Mouse (Mus musculus): ENCODE measurements around the gene Zfp94. TPM values are rescaled to one million over a fixed set of nuclear protein-coding genes. Genes with fewer than 3 reads are reported as not detected.

Gene Zfp94
- polyA plus RNA-seq, 1 experiment from 2014 or later: 5.7 TPM

DNA sequence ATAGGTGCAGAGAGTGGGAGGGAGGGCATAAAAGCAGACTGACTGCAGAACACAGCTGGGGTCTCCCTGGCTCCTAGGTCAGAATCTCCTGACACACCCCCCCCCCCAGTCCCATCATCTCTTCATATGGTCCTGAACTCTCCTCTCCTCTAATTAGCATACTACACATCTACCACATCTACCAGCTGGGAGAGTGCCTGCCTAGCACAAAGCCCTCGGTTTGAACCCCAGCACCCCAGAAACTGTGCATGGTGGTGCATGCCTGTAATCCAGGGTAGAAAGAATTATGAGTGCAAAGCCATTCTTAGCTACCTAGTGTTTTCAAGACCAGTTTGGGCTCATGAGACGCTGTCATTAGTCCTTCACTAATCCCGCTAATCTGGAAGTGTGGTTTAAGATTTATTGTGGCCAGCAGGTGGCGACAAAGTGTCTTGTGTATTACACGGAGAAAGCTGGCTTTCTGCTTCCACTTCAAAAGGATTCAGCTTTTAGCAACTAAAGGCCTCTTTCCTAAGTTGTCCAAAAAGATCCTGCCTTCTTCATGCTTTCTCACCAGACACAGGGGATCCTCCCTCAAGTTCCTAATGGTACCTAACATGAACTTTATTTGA, 19.3 kb upstream of the Zfp94 start:
- no peak overlapping the region for H3K9ac ChIP-seq (replicated peaks; ENCODE audit: low read depth)
- DNase-seq (ENCODE audit: low spot score): peak; percentile 83
- H3K27me3 ChIP-seq (replicated peaks; ENCODE audit: insufficient read depth, low read length): no peaks in the 10 kb centered on the region; the same call in 1 of the 2 replicates
- H3K4me3 ChIP-seq (ENCODE audit: low read depth, low read length): no peak overlapping the region
- H3K27ac ChIP-seq (ENCODE audit: low read length): no peak overlapping the region
- TF ChIP-seq CTCF (IDR thresholded peaks at IDR 0.05) (peak; percentile 79), EP300 (IDR thresholded peaks at IDR 0.05) (no peak)
- H3K36me3 ChIP-seq (ENCODE audit: insufficient read depth, low read length): no peaks in the 10 kb centered on the region
- 6% methylated on average over 5 of the region's 5 CpGs for WGBS
- H3K4me1 ChIP-seq (ENCODE audit: insufficient read depth, low read depth, low read length): no peaks in the 10 kb centered on the region
- ATAC-seq: no peak
- H3K9me3 ChIP-seq (ENCODE audit: low read length): no peaks in the 10 kb centered on the region
- no peak overlapping the region for H3K4me2 ChIP-seq (replicated peaks; ENCODE audit: low read depth, low read length)

- H3K9me3 ChIP-seq (ENCODE audit: low read length): no peaks in the 10 kb centered on the region
- no peaks in the 10 kb centered on the region for H3K36me3 ChIP-seq (ENCODE audit: insufficient read depth, low read length)
- no peak for DNase-seq (ENCODE audit: low spot score)
- no peaks in the 10 kb centered on the region; the same call in 1 of the 2 replicates for H3K27me3 ChIP-seq (replicated peaks; ENCODE audit: insufficient read depth, low read length)
- TF ChIP-seq EP300 (IDR thresholded peaks at IDR 0.05): no peak
- no peaks in the 10 kb centered on the region for H3K4me1 ChIP-seq (ENCODE audit: insufficient read depth, low read depth, low read length)
- no peak for ATAC-seq
- no peak within 1 kb of the TSS for H3K27ac ChIP-seq (ENCODE audit: low read length)
- 39% methylated on average over 49 of the region's 49 CpGs for WGBS
- H3K9ac ChIP-seq (replicated peaks; ENCODE audit: low read depth): no peak within 1 kb of the TSS
- no peak within 1 kb of the TSS for H3K4me3 ChIP-seq (ENCODE audit: low read depth, low read length)
- H3K4me2 ChIP-seq (replicated peaks; ENCODE audit: low read depth, low read length): 0 out of 2 replicates have a peak within 1 kb of the TSS, but pooled peaks have one; percentile 22
These were observed 17.0 kb upstream of the Zfp94 start, which contains the start of gene Tescl for GRCm38 (mm10) chr7:24333304-24333986. Tescl (minus strand) TSS chr7:24333936.

- Histone ChIP-seq H3K36me3 (ENCODE audit: insufficient read depth, low read length) (no peaks in the 10 kb centered on the region), H3K27ac (ENCODE audit: low read length) (peak overlapping the region; percentile 88), H3K27me3 (replicated peaks; ENCODE audit: insufficient read depth, low read length) (no peaks in the 10 kb centered on the region), H3K4me2 (replicated peaks; ENCODE audit: low read depth, low read length) (peak overlapping the region; percentile 28; the same call in 1 of the 2 replicates), H3K4me1 (ENCODE audit: insufficient read depth, low read depth, low read length) (no peaks in the 10 kb centered on the region), H3K4me3 (ENCODE audit: low read depth, low read length) (no peak overlapping the region), H3K9me3 (ENCODE audit: low read length) (no peaks in the 10 kb centered on the region), H3K9ac (replicated peaks; ENCODE audit: low read depth) (no peak overlapping the region)
- 54% methylated on average over 14 of the region's 14 CpGs for WGBS
- ATAC-seq (peak; percentile 89), DNase-seq (ENCODE audit: low spot score) (peak; percentile 89)
- TF ChIP-seq EP300 (IDR thresholded peaks at IDR 0.05) (peak; percentile 95), CTCF (IDR thresholded peaks at IDR 0.05) (no peak)
These were observed 11.0 kb upstream of the Zfp94 start for GRCm38 (mm10) chr7:24327281-24327975.

DNA sequence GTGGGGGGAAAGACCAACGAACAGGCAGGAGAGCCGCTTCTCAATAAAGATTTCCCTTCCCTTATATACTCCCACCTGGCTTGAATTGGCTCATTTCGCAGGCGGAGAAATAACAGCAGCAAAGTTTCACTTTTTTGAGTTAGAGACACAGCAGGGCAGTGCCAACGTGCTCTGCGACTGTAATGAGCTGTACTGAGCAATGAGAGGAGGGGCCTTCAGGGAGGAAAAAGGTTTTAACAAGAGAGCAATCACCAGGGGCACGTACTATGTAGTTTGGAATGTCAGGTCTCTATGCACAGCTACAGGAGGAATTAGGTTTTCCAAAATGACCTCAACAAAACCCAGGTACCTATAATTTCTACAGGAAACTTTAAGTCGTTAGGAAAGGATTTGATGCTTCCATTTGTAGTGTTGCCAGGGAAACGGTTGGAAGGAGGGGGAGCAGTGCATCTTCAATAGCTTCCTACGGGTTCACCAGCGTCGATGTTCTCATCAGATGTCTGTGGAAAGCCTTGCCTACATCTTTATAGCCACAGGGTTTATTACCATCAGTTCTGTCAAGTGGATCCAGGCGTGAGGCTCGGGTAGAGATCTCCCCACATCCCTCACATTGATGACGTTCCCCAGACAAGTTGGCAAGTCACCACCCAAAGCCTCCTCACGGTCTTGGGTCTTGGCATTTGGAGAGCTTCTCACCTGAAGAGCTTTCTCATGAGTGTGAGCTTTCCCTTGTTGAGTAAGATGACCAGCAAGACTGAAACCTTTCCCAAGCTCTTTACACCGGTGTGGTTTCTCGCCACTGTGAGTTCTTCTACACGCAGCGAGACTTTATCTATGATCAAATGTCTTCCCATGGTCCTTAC, 10.0 kb upstream of the Zfp94 start:
- Histone ChIP-seq H3K4me2 (replicated peaks; ENCODE audit: low read depth, low read length) (peak overlapping the region; percentile 47), H3K36me3 (ENCODE audit: insufficient read depth, low read length) (no peaks in the 10 kb centered on the region), H3K4me1 (ENCODE audit: insufficient read depth, low read depth, low read length) (no peaks in the 10 kb centered on the region), H3K27me3 (replicated peaks; ENCODE audit: insufficient read depth, low read length) (no peaks in the 10 kb centered on the region), H3K27ac (ENCODE audit: low read length) (peak overlapping the region; percentile 88), H3K9ac (replicated peaks; ENCODE audit: low read depth) (peak overlapping the region; percentile 23; the same call in 1 of the 2 replicates), H3K4me3 (ENCODE audit: low read depth, low read length) (peak overlapping the region; percentile 20; the same call in 1 of the 2 replicates), H3K9me3 (ENCODE audit: low read length) (no peaks in the 10 kb centered on the region)
- DNase-seq (ENCODE audit: low spot score) (peak; percentile 76), ATAC-seq (peak; percentile 78)
- TF ChIP-seq CTCF (IDR thresholded peaks at IDR 0.05) (no peak), EP300 (IDR thresholded peaks at IDR 0.05) (no peak)
- WGBS: 45% methylated on average over 20 of the region's 20 CpGs

DNA sequence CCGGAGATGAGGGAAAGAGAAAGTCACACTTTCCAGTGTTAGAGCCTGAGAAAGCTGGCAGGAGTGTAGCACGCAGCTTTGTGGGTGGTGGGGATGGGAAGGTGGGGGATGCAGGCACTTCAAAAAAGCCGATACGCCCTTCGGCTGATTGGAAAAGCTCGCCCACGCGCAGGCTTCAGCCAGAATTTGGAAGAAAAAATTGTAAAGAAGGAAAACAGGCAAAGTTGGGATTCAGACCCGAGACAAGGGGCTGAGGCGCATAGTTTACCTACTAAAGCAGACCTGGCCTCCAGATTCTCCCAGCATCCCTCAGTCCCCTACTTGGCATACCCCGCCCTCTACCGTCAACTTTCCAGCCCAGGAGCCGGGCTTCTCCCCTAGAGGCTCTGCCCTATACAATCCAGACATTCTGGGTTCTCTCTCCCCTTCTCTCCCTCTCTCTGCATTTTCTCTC, 9.2 kb upstream of the Zfp94 start:
- peak; percentile 38 for DNase-seq (ENCODE audit: low spot score)
- peak overlapping the region; percentile 47 for H3K4me2 ChIP-seq (replicated peaks; ENCODE audit: low read depth, low read length)
- no peaks in the 10 kb centered on the region for H3K9me3 ChIP-seq (ENCODE audit: low read length)

More for the DNA sequence above, 9.2 kb upstream of the Zfp94 start:
- peak overlapping the region; percentile 88 for H3K27ac ChIP-seq (ENCODE audit: low read length)
- ATAC-seq: peak; percentile 56
- no peaks in the 10 kb centered on the region for H3K36me3 ChIP-seq (ENCODE audit: insufficient read depth, low read length)
- 5% methylated on average over 13 of the region's 13 CpGs for WGBS
- peak overlapping the region; percentile 23; the same call in 1 of the 2 replicates for H3K9ac ChIP-seq (replicated peaks; ENCODE audit: low read depth)
- TF ChIP-seq EP300 (IDR thresholded peaks at IDR 0.05) (no peak), CTCF (IDR thresholded peaks at IDR 0.05) (no peak)
- H3K4me1 ChIP-seq (ENCODE audit: insufficient read depth, low read depth, low read length): no peaks in the 10 kb centered on the region
- no peaks in the 10 kb centered on the region for H3K27me3 ChIP-seq (replicated peaks; ENCODE audit: insufficient read depth, low read length)
- peak overlapping the region; percentile 20; the same call in 1 of the 2 replicates for H3K4me3 ChIP-seq (ENCODE audit: low read depth, low read length)

Measured in lung, postnatal 0 days (tissue).